Mouse (Mus musculus): ENCODE measurements around the gene Nol4l. TPM values are rescaled to one million over a fixed set of nuclear protein-coding genes. Genes with fewer than 3 reads are reported as not detected.
A peak's percentile ranks its signal among the peaks of the same experiment; 100 is the strongest.

Nol4l gene
- total RNA-seq, 4 experiments from 2014 or later: 2.2 to 3.6 (median 3.0) TPM

GRCm38 (mm10) chr2:153483118-153483983 lies 46.4 kb downstream of the Nol4l start:
- DNase-seq (ENCODE audit: low spot score): no peak

GRCm38 (mm10) chr2:153481861-153482120 lies 48.0 kb downstream of the Nol4l start:
- DNase-seq (ENCODE audit: low spot score): no peak

DNA sequence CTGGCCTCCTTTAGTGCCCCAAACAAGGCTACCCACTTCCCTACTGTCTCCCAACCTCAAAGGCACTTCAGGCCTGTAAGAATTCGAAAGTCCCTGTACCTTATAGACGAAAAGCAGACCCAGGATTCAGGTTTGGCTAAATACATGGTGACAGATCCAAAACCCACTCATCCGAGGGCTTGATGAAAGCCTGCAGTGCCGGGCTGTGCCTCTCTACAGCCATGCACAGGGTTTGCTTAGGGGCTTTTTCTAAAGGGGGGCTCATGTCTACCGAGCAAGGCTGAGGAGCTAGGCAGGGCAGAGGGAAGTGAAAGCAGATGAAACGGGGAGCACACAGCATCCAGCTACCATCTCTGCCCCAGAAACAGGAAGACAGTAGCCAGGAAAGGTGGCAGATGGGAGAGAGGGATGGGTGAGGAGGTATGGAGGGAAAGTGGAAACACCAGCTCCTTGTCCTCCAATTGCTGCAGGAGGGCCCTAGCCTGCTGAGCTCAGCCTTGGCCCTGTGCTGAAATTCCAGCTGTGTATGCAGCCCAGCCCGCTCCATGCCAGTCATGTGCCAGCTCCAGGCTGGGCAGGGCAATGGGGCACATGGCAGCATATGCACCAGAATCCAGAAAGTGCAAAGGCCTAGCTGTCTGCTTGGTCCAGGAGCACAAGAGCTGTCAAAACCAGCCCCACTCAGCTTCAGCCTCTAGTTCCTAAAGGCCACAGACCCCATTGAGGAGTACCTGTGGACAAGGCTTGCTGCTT lies 48.5 kb downstream of the Nol4l start:
- DNase-seq (ENCODE audit: low spot score): no peak

- no peak for DNase-seq (ENCODE audit: low spot score)
Measured at GRCm38 (mm10) chr2:153479486-153479885, 50.3 kb downstream of the Nol4l start.

DNA sequence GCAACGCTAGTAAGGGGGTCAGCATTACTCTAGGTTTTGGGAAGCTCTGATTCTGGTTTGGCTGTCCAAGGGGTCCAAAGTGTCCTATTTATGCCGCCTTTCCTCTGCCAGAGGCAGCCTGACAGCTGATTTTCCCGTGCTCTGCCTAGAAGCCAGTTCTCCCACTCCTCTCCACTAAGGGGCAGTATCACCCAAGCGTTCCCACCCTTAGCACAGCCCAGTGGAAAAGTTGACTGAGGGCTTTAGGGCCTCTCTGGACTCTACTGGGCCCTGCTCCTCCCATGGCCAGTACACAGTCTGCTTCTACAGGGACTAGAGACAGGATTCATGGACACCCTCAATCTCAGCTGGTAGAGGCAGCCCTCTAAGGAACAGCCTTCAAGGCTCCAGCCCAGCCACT lies 51.2 kb downstream of the Nol4l start:
- peak; percentile 73 for DNase-seq (ENCODE audit: low spot score)

DNA sequence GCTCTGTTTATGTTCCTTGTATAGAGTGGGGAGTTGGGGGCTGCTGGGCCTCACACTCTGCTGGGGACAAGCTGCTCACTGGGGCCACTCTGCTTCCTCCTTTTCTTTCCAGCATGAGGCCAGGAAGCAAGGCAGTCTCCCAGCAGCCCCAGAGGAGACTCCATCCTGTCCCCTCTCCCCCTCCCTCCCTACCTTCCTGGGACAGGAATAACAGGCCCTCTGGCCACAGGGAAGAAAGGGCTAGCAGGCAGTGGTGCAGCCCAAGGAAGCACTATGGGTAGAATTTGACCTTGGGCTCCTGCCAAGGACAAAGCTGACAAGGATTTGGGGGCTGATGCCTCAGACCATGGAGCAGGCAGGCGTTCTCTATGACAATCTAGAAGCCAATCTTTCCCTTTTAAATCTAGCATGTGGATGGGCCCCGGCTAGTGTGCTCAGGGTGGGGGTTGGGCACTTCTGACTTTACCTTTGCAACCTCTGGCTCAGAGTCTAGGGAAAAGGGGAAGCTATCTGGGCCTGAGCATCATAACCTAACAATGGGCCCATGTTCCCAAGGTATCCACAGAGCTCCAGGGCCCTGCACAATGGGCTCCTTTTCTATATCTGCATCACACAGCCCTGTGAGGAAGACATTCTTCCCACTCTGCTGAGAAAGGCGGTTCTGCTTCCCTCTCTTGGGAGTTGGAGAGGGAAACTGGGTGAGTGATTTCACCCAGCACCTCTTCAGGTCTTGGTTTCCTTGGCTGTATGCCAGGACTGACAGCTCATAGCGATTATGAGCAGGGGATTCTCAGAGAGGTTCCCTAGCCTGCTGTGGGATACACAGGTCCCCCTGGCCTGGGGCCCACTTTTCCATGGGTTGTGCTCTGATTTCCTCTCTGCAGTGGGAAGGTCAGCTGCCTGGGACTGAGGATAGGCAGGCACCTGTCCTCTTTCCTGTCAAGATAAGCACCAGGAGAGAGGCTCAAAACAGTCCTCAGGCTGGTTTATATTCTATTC lies 54.4 kb downstream of the Nol4l start:
- DNase-seq (ENCODE audit: low spot score): peak; percentile 47

DNA sequence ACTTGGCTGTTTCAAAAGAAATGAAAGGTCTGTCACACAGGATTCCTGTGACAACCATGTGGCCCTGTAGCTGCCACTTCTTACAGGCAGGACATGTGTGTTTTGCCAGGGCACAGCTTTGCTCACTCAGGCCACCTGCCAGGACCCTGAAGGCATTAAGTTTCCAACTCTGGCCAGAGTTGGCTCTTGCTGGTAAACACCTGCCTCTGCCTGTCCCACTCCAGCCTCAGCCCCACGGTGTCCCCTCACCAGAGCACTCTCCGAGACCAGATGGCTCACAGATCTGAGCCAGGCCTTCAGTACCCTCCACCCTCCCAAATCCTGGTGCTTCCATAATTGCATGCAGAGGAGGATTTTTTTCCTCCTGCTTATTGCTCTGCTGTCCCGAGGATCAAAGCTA lies 58.8 kb downstream of the Nol4l start:
- DNase-seq (ENCODE audit: low spot score): no peak

GRCm38 (mm10) chr2:153469764-153470163 lies 60.0 kb downstream of the Nol4l start:
- DNase-seq (ENCODE audit: low spot score): no peak

DNA sequence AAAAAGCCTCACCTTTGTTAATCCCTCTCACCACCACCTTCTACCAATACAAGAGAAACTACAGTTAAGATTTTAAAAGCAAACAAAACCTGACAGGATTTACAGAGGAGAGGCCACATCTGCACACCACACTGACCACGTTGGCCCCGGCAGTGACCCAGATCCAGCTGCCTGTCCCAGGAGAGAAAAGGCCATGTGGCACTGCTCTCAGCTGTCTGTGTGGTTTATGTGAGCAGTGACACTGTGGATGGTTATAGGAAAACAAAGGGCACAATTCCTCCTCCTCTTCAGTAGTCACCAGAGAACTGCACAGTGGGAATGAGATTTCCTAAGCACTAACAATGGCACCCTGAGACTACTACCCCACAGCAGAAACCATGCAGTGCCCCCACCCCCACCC lies 60.5 kb downstream of the Nol4l start:
- DNase-seq (ENCODE audit: low spot score): no peak

GRCm38 (mm10) chr2:153467372-153467771 lies 62.4 kb downstream of the Nol4l start:
- no peak for DNase-seq (ENCODE audit: low spot score)

GRCm38 (mm10) chr2:153463257-153463656 lies 66.5 kb downstream of the Nol4l start:
- DNase-seq (ENCODE audit: low spot score): no peak

- DNase-seq (ENCODE audit: low spot score): peak; percentile 67
Measured at GRCm38 (mm10) chr2:153458022-153458441, 71.7 kb downstream of the Nol4l start.

DNA sequence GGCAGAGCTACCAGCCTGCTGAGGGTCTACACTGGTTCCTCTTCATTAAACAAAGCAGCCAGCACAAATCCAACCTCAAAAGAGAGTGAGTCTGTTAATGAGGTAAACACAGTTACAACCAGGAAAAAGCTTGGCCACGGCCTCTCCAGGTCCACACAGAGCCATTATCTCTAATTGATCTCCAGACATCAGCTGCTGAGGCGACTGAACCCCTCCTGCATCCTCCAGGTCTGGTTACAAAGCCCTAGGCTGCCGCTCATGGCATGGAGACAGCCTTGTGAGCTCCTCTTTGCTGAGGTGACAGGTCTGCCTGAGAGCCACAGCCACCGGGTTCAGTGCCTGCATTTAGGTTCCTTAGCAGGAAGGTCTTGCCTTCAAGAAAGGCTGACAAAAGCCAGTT lies 72.3 kb downstream of the Nol4l start:
- DNase-seq (ENCODE audit: low spot score): no peak

GRCm38 (mm10) chr2:153454841-153455506 lies 74.8 kb downstream of the Nol4l start:
- DNase-seq (ENCODE audit: low spot score): no peak

GRCm38 (mm10) chr2:153453961-153454759 lies 75.6 kb downstream of the Nol4l start:
- no peak for DNase-seq (ENCODE audit: low spot score)

- no peak for DNase-seq (ENCODE audit: low spot score)
Measured at GRCm38 (mm10) chr2:153448519-153448918, 81.3 kb downstream of the Nol4l start.

DNA sequence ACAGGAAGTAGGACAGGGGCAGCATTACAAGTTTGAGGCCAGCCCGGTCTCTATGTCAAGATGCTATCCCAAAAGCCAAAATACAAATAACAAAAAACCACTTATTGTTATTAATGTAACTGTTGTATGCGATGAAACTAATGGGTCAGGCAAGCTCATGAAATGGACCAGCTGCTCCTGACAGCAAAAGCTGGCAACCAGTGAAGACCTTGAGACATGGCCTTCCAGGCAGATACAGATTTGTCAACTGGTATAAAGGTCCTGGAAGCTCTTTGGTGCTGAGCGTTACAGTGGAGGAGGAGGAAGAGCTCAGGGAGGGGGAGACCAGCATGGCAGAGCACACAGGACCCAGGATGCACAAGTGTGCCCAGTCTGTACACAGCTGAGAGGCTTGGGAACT lies 82.1 kb downstream of the Nol4l start:
- DNase-seq (ENCODE audit: low spot score): no peak

- no peak for DNase-seq (ENCODE audit: low spot score)
Measured at GRCm38 (mm10) chr2:153446476-153446875, 83.3 kb downstream of the Nol4l start.

- peak; percentile 73 for DNase-seq (ENCODE audit: low spot score)
Measured at GRCm38 (mm10) chr2:153446017-153446408, 83.8 kb downstream of the Nol4l start.

All from heart, adult 8-10 months (tissue).